Comparison of ENCODE assay signal across 19 mouse cellular contexts in genomic region chr1:127318486-127318885, GRCm38 (mm10).
DNase-seq lines count a peak whose midpoint lies in the region; ATAC-seq lines count a peak whose summit lies in the region.
"Had no signal": no experiment of that assay in that cellular context is flagged by ENCODE, and none has a peak within 500 bp of the region (broad histone marks: within the 10 kb centered on the region; RNA-seq: fewer than 3 reads in every experiment).

No protein-coding gene starts in this region.

- H3K9ac ChIP-seq in midbrain, embryonic 11.5 days (ENCODE audit: low read length): no peak overlapping the region
- H3K9ac ChIP-seq in midbrain, embryonic 13.5 days (replicated peaks): no peak overlapping the region
- H3K9ac ChIP-seq: embryonic facial prominence, embryonic 12.5 days; forebrain, embryonic 12.5 days; forebrain, postnatal 0 days; hindbrain, embryonic 13.5 days had no signal

- no peaks in the 10 kb centered on the region for H3K9me3 ChIP-seq in midbrain, embryonic 11.5 days (ENCODE audit: control insufficient read depth, low read length)
- H3K9me3 ChIP-seq in midbrain, embryonic 13.5 days: no peaks in the 10 kb centered on the region
- H3K9me3 ChIP-seq: embryonic facial prominence, embryonic 12.5 days; forebrain, embryonic 12.5 days; heart, embryonic 10.5 days; hindbrain, embryonic 13.5 days had no signal

- no peak overlapping the region for H3K27ac ChIP-seq in midbrain, embryonic 11.5 days (ENCODE audit: low read depth, low read length)
- no peak overlapping the region for H3K27ac ChIP-seq in midbrain, embryonic 13.5 days
- H3K27ac ChIP-seq: embryonic facial prominence, embryonic 12.5 days; forebrain, embryonic 12.5 days; heart, embryonic 10.5 days; hindbrain, embryonic 13.5 days had no signal

- no peak overlapping the region for H3K4me2 ChIP-seq in midbrain, embryonic 11.5 days
- no peak overlapping the region for H3K4me2 ChIP-seq in midbrain, embryonic 13.5 days (replicated peaks)
- H3K4me2 ChIP-seq: embryonic facial prominence, embryonic 12.5 days; forebrain, embryonic 12.5 days; hindbrain, embryonic 13.5 days had no signal

- peak; percentile 38 for DNase-seq in CD4-positive, CD25-positive, alpha-beta regulatory T cell, adult 2 months (ENCODE audit: low read depth, low spot score)
- peak; percentile 68 for DNase-seq in midbrain, embryonic 11.5 days (ENCODE audit: low spot score, missing footprints)
- no peak for DNase-seq in lung, postnatal 25 days (ENCODE audit: low spot score)
- DNase-seq: adrenal gland, postnatal 10 days; cerebellum, adult 11 months; cerebellum, adult 8-10 months; cerebellum, postnatal 14 days; forebrain, postnatal 0 days; gastrocnemius, postnatal 14 days; heart, postnatal 10 days; heart, postnatal 4 days had no signal

- H3K27me3 ChIP-seq in midbrain, embryonic 11.5 days (ENCODE audit: control insufficient read depth, insufficient read depth, low read length): no peaks in the 10 kb centered on the region
- H3K27me3 ChIP-seq in midbrain, embryonic 13.5 days: no peaks in the 10 kb centered on the region
- H3K27me3 ChIP-seq: embryonic facial prominence, embryonic 12.5 days; forebrain, embryonic 12.5 days; hindbrain, embryonic 13.5 days had no signal

- no peak overlapping the region for H3K4me3 ChIP-seq in midbrain, embryonic 11.5 days (ENCODE audit: low read depth, low read length)
- no peak overlapping the region for H3K4me3 ChIP-seq in midbrain, embryonic 13.5 days (replicated peaks)
- H3K4me3 ChIP-seq: embryonic facial prominence, embryonic 12.5 days; forebrain, embryonic 12.5 days; heart, embryonic 10.5 days; hindbrain, embryonic 13.5 days had no signal

- peaks cover 6% of the 10 kb centered on the region for H3K4me1 ChIP-seq in midbrain, embryonic 11.5 days (ENCODE audit: control insufficient read depth, insufficient read depth, low read length)
- peaks cover 23% of the 10 kb centered on the region for H3K4me1 ChIP-seq in midbrain, embryonic 13.5 days (replicated peaks)

- ATAC-seq in CD4-positive, CD25-positive, alpha-beta regulatory T cell, adult 4 months: no peak
- ATAC-seq in midbrain, embryonic 11.5 days (ENCODE audit: low FRiP score): no peak
- no peak for ATAC-seq in midbrain, embryonic 13.5 days
- peak; percentile 66 for ATAC-seq in granulocyte monocyte progenitor cell, adult 5-6 weeks (replicated peaks; ENCODE audit: poor library complexity, severe bottlenecking)
- ATAC-seq in megakaryocyte-erythroid progenitor cell, adult 5-6 weeks (replicated peaks; ENCODE audit: low FRiP score, low TSS enrichment, poor library complexity, severe bottlenecking): no peak
- ATAC-seq: forebrain, postnatal 0 days had no signal

- 87% methylated on average over 7 of the region's 7 CpGs for WGBS in midbrain, embryonic 11.5 days
- 84% methylated on average over 7 of the region's 7 CpGs for WGBS in midbrain, embryonic 13.5 days

- H3K36me3 ChIP-seq in midbrain, embryonic 11.5 days (ENCODE audit: control insufficient read depth, insufficient read depth, low read length): 0 out of 2 replicates have a peak, but pooled peaks cover 2% of the 10 kb centered on the region
- H3K36me3 ChIP-seq in midbrain, embryonic 13.5 days: peaks cover 5% of the 10 kb centered on the region; the same call in 1 of the 2 replicates
